9 mouse cellular contexts compared by ENCODE assay signal in genomic region chr5:137629906-137630545, GRCm38 (mm10). TPM values are rescaled to one million over a fixed set of nuclear protein-coding genes. Genes with fewer than 3 reads are reported as not detected.
DNase-seq lines count a peak whose midpoint lies in the region; ATAC-seq lines count a peak whose summit lies in the region.
"Had no signal": no experiment of that assay in that cellular context is flagged by ENCODE, and none has a peak within 500 bp of the region (broad histone marks: within the 10 kb centered on the region; RNA-seq: fewer than 3 reads in every experiment).

No protein-coding gene starts in this region.

- no peaks in the 10 kb centered on the region for H3K9me3 ChIP-seq in hindbrain, embryonic 15.5 days
- H3K9me3 ChIP-seq in liver, embryonic 13.5 days (replicated peaks): no peaks in the 10 kb centered on the region
- no peaks in the 10 kb centered on the region for H3K9me3 ChIP-seq in neural tube, embryonic 14.5 days (ENCODE audit: control insufficient read depth, low read length)

- peaks cover 45% of the 10 kb centered on the region for H3K4me1 ChIP-seq in hindbrain, embryonic 15.5 days (replicated peaks)
- H3K4me1 ChIP-seq in liver, embryonic 13.5 days (replicated peaks): peaks cover 51% of the 10 kb centered on the region
- H3K4me1 ChIP-seq in neural tube, embryonic 14.5 days (ENCODE audit: control insufficient read depth, insufficient read depth, low read length): peaks cover 26% of the 10 kb centered on the region

- H3K27ac ChIP-seq in hindbrain, embryonic 15.5 days (replicated peaks): peak overlapping the region; percentile 60
- peak overlapping the region; percentile 97 for H3K27ac ChIP-seq in liver, embryonic 13.5 days
- no peak overlapping the region for H3K27ac ChIP-seq in neural tube, embryonic 14.5 days (ENCODE audit: low read depth, low read length)

- H3K9ac ChIP-seq in hindbrain, embryonic 15.5 days: peak overlapping the region; percentile 86
- H3K9ac ChIP-seq in liver, embryonic 13.5 days: peak overlapping the region; percentile 91
- no peak overlapping the region; the same call in 1 of the 2 replicates for H3K9ac ChIP-seq in neural tube, embryonic 14.5 days (replicated peaks; ENCODE audit: low read depth, low read length)

- no peaks in the 10 kb centered on the region for H3K27me3 ChIP-seq in hindbrain, embryonic 15.5 days
- no peaks in the 10 kb centered on the region for H3K27me3 ChIP-seq in liver, embryonic 13.5 days
- no peaks in the 10 kb centered on the region for H3K27me3 ChIP-seq in neural tube, embryonic 14.5 days (ENCODE audit: control insufficient read depth, insufficient read depth, low read length)
- H3K27me3 ChIP-seq: Patski had no signal

- ATAC-seq in cerebellum, adult (ENCODE audit: insufficient number of reproducible peaks, low FRiP score, low TSS enrichment): no peak
- no peak for ATAC-seq in hindbrain, embryonic 15.5 days (ENCODE audit: low FRiP score, low read depth)
- no peak for ATAC-seq in liver, embryonic 13.5 days (ENCODE audit: low read depth)
- ATAC-seq in neural tube, embryonic 14.5 days (ENCODE audit: low read depth): no peak

- WGBS in hindbrain, embryonic 15.5 days: 27% methylated on average over 6 of the region's 6 CpGs
- WGBS in liver, embryonic 13.5 days (ENCODE audit: insufficient replicate concordance): 2% methylated on average over 6 of the region's 6 CpGs
- WGBS in neural tube, embryonic 14.5 days: 28% methylated on average over 6 of the region's 6 CpGs

- DNase-seq in cerebellum, adult 9-10 months: peak; percentile 44
- DNase-seq in R1 (ENCODE audit: low read depth, low spot score): peak; percentile 95
- DNase-seq in liver, embryonic 13.5 days: peak; percentile 26
- DNase-seq in layer of hippocampus, postnatal 36 days: no peak
- no peak for DNase-seq in adrenal gland, adult 2 months

- peaks cover under 1% of the 10 kb centered on the region; the same call in 1 of the 2 replicates for H3K36me3 ChIP-seq in hindbrain, embryonic 15.5 days
- H3K36me3 ChIP-seq in liver, embryonic 13.5 days: peaks cover 24% of the 10 kb centered on the region
- H3K36me3 ChIP-seq in neural tube, embryonic 14.5 days (ENCODE audit: control insufficient read depth, insufficient read depth, low read length): 0 out of 2 replicates have a peak, but pooled peaks cover 6% of the 10 kb centered on the region

- H3K4me3 ChIP-seq in hindbrain, embryonic 15.5 days: peak overlapping the region; percentile 83
- H3K4me3 ChIP-seq in liver, embryonic 13.5 days (replicated peaks): peak overlapping the region; percentile 93
- H3K4me3 ChIP-seq in neural tube, embryonic 14.5 days (ENCODE audit: low read depth, low read length): peak overlapping the region; percentile 82

- peak overlapping the region; percentile 95 for H3K4me2 ChIP-seq in hindbrain, embryonic 15.5 days
- peak overlapping the region; percentile 97 for H3K4me2 ChIP-seq in liver, embryonic 13.5 days
- H3K4me2 ChIP-seq in neural tube, embryonic 14.5 days (ENCODE audit: low read depth, low read length): peak overlapping the region; percentile 91

RNA-seq across cellular contexts. Expression of gene Gm20605, which starts 1.1 kb away (rescaled TPM):
- polyA plus RNA-seq in hindbrain, embryonic 15.5 days (2015; fragmentation: Nextera tagmentation; extraction: Ambion mirVana): 7.4 and 9.2 TPM in 2 replicates
- 3.4 and 4.1 TPM in 2 replicates for polyA plus RNA-seq in liver, embryonic 13.5 days (2015; fragmentation: Nextera tagmentation; extraction: Ambion mirVana)
- 6.5 and 7.9 TPM in 2 replicates for polyA plus RNA-seq in neural tube, embryonic 14.5 days (2014; fragmentation: Nextera tagmentation; extraction: Ambion mirVana)
- total RNA-seq in layer of hippocampus, postnatal 36 days (2021): 10 to 100 TPM; 18.6 to 23.9 TPM
- total RNA-seq in adrenal gland, adult 2 months (2021): 1 to 10 TPM; 6.4 to 7.4 TPM
- 30.4 and 31.4 TPM in 2 replicates for polyA plus RNA-seq in adrenal gland, adult 2 months (2012; rRNA removed)

RNA-seq across cellular contexts. Expression of gene Lrch4, which starts 1.1 kb away (rescaled TPM):
- 17.2 and 18.2 TPM in 2 replicates for polyA plus RNA-seq in hindbrain, embryonic 15.5 days (2015; fragmentation: Nextera tagmentation; extraction: Ambion mirVana)
- polyA plus RNA-seq in liver, embryonic 13.5 days (2015; fragmentation: Nextera tagmentation; extraction: Ambion mirVana): 24.8 and 32.0 TPM in 2 replicates
- polyA plus RNA-seq in neural tube, embryonic 14.5 days (2014; fragmentation: Nextera tagmentation; extraction: Ambion mirVana): 16.0 and 18.4 TPM in 2 replicates
- 10 to 100 TPM; 21.8 to 25.3 TPM for total RNA-seq in layer of hippocampus, postnatal 36 days (2021)
- total RNA-seq in adrenal gland, adult 2 months (2021): 10 to 100 TPM; 27.9 to 31.7 TPM
- polyA plus RNA-seq in adrenal gland, adult 2 months (2012; rRNA removed): 36.7 and 52.7 TPM in 2 replicates

RNA-seq across cellular contexts. Expression of gene Fbxo24, which starts 1.2 kb away (rescaled TPM):
- 0.12 and 0.31 TPM in 2 replicates for polyA plus RNA-seq in hindbrain, embryonic 15.5 days (2015; fragmentation: Nextera tagmentation; extraction: Ambion mirVana)
- 0.08 TPM in 1 of 2 replicates, not detected in the other for polyA plus RNA-seq in liver, embryonic 13.5 days (2015; fragmentation: Nextera tagmentation; extraction: Ambion mirVana)
- polyA plus RNA-seq in neural tube, embryonic 14.5 days (2014; fragmentation: Nextera tagmentation; extraction: Ambion mirVana): 0.19 TPM in 1 of 2 replicates, not detected in the other
- under 1 TPM; 0.18 to 0.77 TPM for total RNA-seq in layer of hippocampus, postnatal 36 days (2021)
- total RNA-seq in adrenal gland, adult 2 months (2021): 1 to 10 TPM in 1 of 2 experiments, under 1 TPM in 1; 0.89 to 2.6 TPM
- 2.5 and 3.3 TPM in 2 replicates for polyA plus RNA-seq in adrenal gland, adult 2 months (2012; rRNA removed)

RNA-seq across cellular contexts. Expression of gene Sap25, which starts 11.1 kb away (rescaled TPM):
- polyA plus RNA-seq in hindbrain, embryonic 15.5 days (2015; fragmentation: Nextera tagmentation; extraction: Ambion mirVana): 5.5 and 6.1 TPM in 2 replicates
- 2.8 and 3.4 TPM in 2 replicates for polyA plus RNA-seq in liver, embryonic 13.5 days (2015; fragmentation: Nextera tagmentation; extraction: Ambion mirVana)
- polyA plus RNA-seq in neural tube, embryonic 14.5 days (2014; fragmentation: Nextera tagmentation; extraction: Ambion mirVana): 5.7 and 5.9 TPM in 2 replicates
- total RNA-seq in layer of hippocampus, postnatal 36 days (2021): 10 to 100 TPM; 10.1 to 13.3 TPM
- 10 to 100 TPM in 1 of 2 experiments, 1 to 10 TPM in 1; 3.0 to 14.8 TPM for total RNA-seq in adrenal gland, adult 2 months (2021)
- 81.3 and 84.6 TPM in 2 replicates for polyA plus RNA-seq in adrenal gland, adult 2 months (2012; rRNA removed)

RNA-seq across cellular contexts. Expression of gene Irs3, which starts 15.5 kb away (rescaled TPM):
- 0.09 and 0.12 TPM in 2 replicates for polyA plus RNA-seq in hindbrain, embryonic 15.5 days (2015; fragmentation: Nextera tagmentation; extraction: Ambion mirVana)
- polyA plus RNA-seq in liver, embryonic 13.5 days (2015; fragmentation: Nextera tagmentation; extraction: Ambion mirVana): 0.13 TPM in 1 of 2 replicates, not detected in the other
- 0.31 TPM in 1 of 2 replicates, not detected in the other for polyA plus RNA-seq in neural tube, embryonic 14.5 days (2014; fragmentation: Nextera tagmentation; extraction: Ambion mirVana)
- under 1 TPM; 0.15 to 0.28 TPM for total RNA-seq in layer of hippocampus, postnatal 36 days (2021)
- 10 to 100 TPM in 1 of 2 experiments, 1 to 10 TPM in 1; 9.6 to 14.2 TPM for total RNA-seq in adrenal gland, adult 2 months (2021)
- polyA plus RNA-seq in adrenal gland, adult 2 months (2012; rRNA removed): 18.9 and 32.8 TPM in 2 replicates

Comparison
In these comparisons a context has a peak if more than half of its experiments do, and no peak if none do; other contexts are left out.
1. DNase-seq: peak in cerebellum, adult 9-10 months (single experiment), R1 (single experiment) and liver, embryonic 13.5 days (single experiment); none in layer of hippocampus, postnatal 36 days (0 of 2) and adrenal gland, adult 2 months (single experiment).
2. Peak in every context shown above with its lines, with median percentiles within 50 percentile points of each other: H3K4me2 ChIP-seq and H3K4me3 ChIP-seq.